In genomic region chr9:8454557-8454956, GRCm38 (mm10) we compare ENCODE assay signal across 23 mouse cellular contexts.
DNase-seq lines count a peak whose midpoint lies in the region; ATAC-seq lines count a peak whose summit lies in the region.
"Had no signal": no experiment of that assay in that cellular context is flagged by ENCODE, and none has a peak within 500 bp of the region (broad histone marks: within the 10 kb centered on the region; RNA-seq: fewer than 3 reads in every experiment).

No protein-coding gene starts in this region.

- H3K36me3 ChIP-seq in hindbrain, embryonic 11.5 days (ENCODE audit: control insufficient read depth, insufficient read depth, low read length): no peaks in the 10 kb centered on the region
- no peaks in the 10 kb centered on the region for H3K36me3 ChIP-seq in hindbrain, embryonic 10.5 days
- H3K36me3 ChIP-seq: forebrain, embryonic 10.5 days; hindbrain, embryonic 15.5 days; limb, embryonic 10.5 days; neural tube, embryonic 12.5 days had no signal

- no peaks in the 10 kb centered on the region for H3K4me1 ChIP-seq in hindbrain, embryonic 11.5 days (replicated peaks; ENCODE audit: control insufficient read depth, insufficient read depth, low read length)
- 0 out of 2 replicates have a peak, but pooled peaks cover 3% of the 10 kb centered on the region for H3K4me1 ChIP-seq in hindbrain, embryonic 10.5 days (replicated peaks)
- H3K4me1 ChIP-seq: hindbrain, embryonic 15.5 days; limb, embryonic 10.5 days; neural tube, embryonic 12.5 days had no signal

- H3K4me3 ChIP-seq in hindbrain, embryonic 11.5 days (ENCODE audit: low read depth, low read length): no peak overlapping the region
- H3K4me3 ChIP-seq in hindbrain, embryonic 10.5 days: no peak overlapping the region
- H3K4me3 ChIP-seq: forebrain, embryonic 10.5 days; hindbrain, embryonic 15.5 days; limb, embryonic 10.5 days; neural tube, embryonic 12.5 days had no signal

- ATAC-seq in hindbrain, embryonic 11.5 days (ENCODE audit: low FRiP score): peak; percentile 62; the same call in 1 of the 2 replicates
- ATAC-seq: CD4-positive, CD25-positive, alpha-beta regulatory T cell, adult 4 months; forebrain, postnatal 0 days; intestine, embryonic 16.5 days; liver, postnatal 0 days; Patski had no signal

- peak; percentile 3 for DNase-seq in adrenal gland, adult 2 months
- no peak for DNase-seq in adrenal gland, postnatal 4 days (ENCODE audit: low spot score in 2 of 2)
- DNase-seq in hindbrain, embryonic 11.5 days (ENCODE audit: low spot score): peak; percentile 13
- DNase-seq in hindbrain, embryonic 10.5 days (ENCODE audit: low spot score): no peak
- DNase-seq in kidney, postnatal 10 days: peak; percentile 16
- no peak for DNase-seq in kidney, postnatal 25 days
- DNase-seq in ovary, postnatal 14 days (ENCODE audit: low spot score): peak; percentile 9
- no peak for DNase-seq in ovary, postnatal 10 days (ENCODE audit: low spot score)
- DNase-seq: cerebellum, postnatal 36 days; forebrain, postnatal 0 days; gastrocnemius, postnatal 36 days; liver, postnatal 0 days; lung, postnatal 14 days; right cerebral cortex, postnatal 14 days; spleen, adult 18-20 months; thymus, postnatal 36 days had no signal

- no peak overlapping the region for H3K9ac ChIP-seq in hindbrain, embryonic 11.5 days (ENCODE audit: low read depth, low read length)
- H3K9ac ChIP-seq: forebrain, postnatal 0 days; hindbrain, embryonic 15.5 days; liver, postnatal 0 days; neural tube, embryonic 12.5 days had no signal

- H3K27me3 ChIP-seq in hindbrain, embryonic 11.5 days (ENCODE audit: control insufficient read depth, insufficient read depth, low read length): no peaks in the 10 kb centered on the region
- no peaks in the 10 kb centered on the region for H3K27me3 ChIP-seq in hindbrain, embryonic 10.5 days (ENCODE audit: insufficient read depth, poor library complexity, severe bottlenecking)
- H3K27me3 ChIP-seq: hindbrain, embryonic 15.5 days; neural tube, embryonic 12.5 days; Patski had no signal

- H3K4me2 ChIP-seq in hindbrain, embryonic 11.5 days (replicated peaks; ENCODE audit: low read depth, low read length): no peak overlapping the region
- H3K4me2 ChIP-seq: hindbrain, embryonic 15.5 days; neural tube, embryonic 12.5 days had no signal

- H3K27ac ChIP-seq in hindbrain, embryonic 11.5 days (ENCODE audit: low read depth, low read length): no peak overlapping the region
- no peak overlapping the region for H3K27ac ChIP-seq in hindbrain, embryonic 10.5 days
- H3K27ac ChIP-seq: forebrain, embryonic 10.5 days; hindbrain, embryonic 15.5 days; limb, embryonic 10.5 days; neural tube, embryonic 12.5 days had no signal

- no peaks in the 10 kb centered on the region for H3K9me3 ChIP-seq in hindbrain, embryonic 11.5 days (ENCODE audit: control insufficient read depth, low read length)
- no peaks in the 10 kb centered on the region for H3K9me3 ChIP-seq in hindbrain, embryonic 10.5 days
- H3K9me3 ChIP-seq: forebrain, embryonic 10.5 days; hindbrain, embryonic 15.5 days; limb, embryonic 10.5 days; neural tube, embryonic 12.5 days had no signal

Comparison
In these comparisons a context has a peak if more than half of its experiments do, and no peak if none do; other contexts are left out.
1. DNase-seq: peak in adrenal gland, adult 2 months (single experiment), hindbrain, embryonic 11.5 days (single experiment), kidney, postnatal 10 days (single experiment) and ovary, postnatal 14 days (single experiment); none in adrenal gland, postnatal 4 days (0 of 2), hindbrain, embryonic 10.5 days (single experiment), kidney, postnatal 25 days (0 of 2) and ovary, postnatal 10 days (single experiment).